Mouse (Mus musculus): ENCODE data around the gene Hsd11b2. TPM values are rescaled to one million over a fixed set of nuclear protein-coding genes. Genes with fewer than 3 reads are reported as not detected.
"Not testable (repeated sequence)": the region's sequence is repeated elsewhere in the genome, so short reads cannot be mapped to it uniquely, and the experiment has no call there.

Gene Hsd11b2
- polyA plus RNA-seq, 1 experiment from 2014 or later = 0.13 TPM

GRCm38 (mm10) chr8:105552824-105553223, 34.3 kb downstream of the Hsd11b2 start:
- TF ChIP-seq EP300 (IDR thresholded peaks at IDR 0.05; ENCODE audit: low read depth) = no peak
- no peak for TF ChIP-seq CTCF (IDR thresholded peaks at IDR 0.05; ENCODE audit: low read depth)
- Histone ChIP-seq H3K4me3 (ENCODE audit: low read depth, low read length) (no peak overlapping the region), H3K27me3 (ENCODE audit: insufficient read depth, low read length) (no peaks in the 10 kb centered on the region), H3K36me3 (replicated peaks; ENCODE audit: insufficient read depth, low read length) (peaks cover 7% of the 10 kb centered on the region; the same call in 1 of the 2 replicates), H3K4me1 (ENCODE audit: insufficient read depth) (peaks cover 2% of the 10 kb centered on the region; the same call in 1 of the 2 replicates), H3K9me3 (ENCODE audit: low read length) (no peaks in the 10 kb centered on the region), H3K4me2 (ENCODE audit: low read depth, low read length) (no peak overlapping the region), H3K27ac (ENCODE audit: low read depth) (no peak overlapping the region), H3K9ac (replicated peaks) (no peak overlapping the region)
- ATAC-seq (no peak), DNase-seq (no peak)
- WGBS (ENCODE audit: insufficient replicate concordance) = 63% methylated on average over 1 of the region's 1 CpGs

GRCm38 (mm10) chr8:105554087-105554486, 35.5 kb downstream of the Hsd11b2 start:
- H3K9ac ChIP-seq (replicated peaks) = no peak overlapping the region
- ATAC-seq (peak; percentile 78), DNase-seq (peak; percentile 66)
- H3K4me2 ChIP-seq (ENCODE audit: low read depth, low read length) = no peak overlapping the region
- no peak overlapping the region for H3K27ac ChIP-seq (ENCODE audit: low read depth)
- TF ChIP-seq EP300 (IDR thresholded peaks at IDR 0.05; ENCODE audit: low read depth) (no peak), CTCF (IDR thresholded peaks at IDR 0.05; ENCODE audit: low read depth) (peak; percentile 95)
- peaks cover 2% of the 10 kb centered on the region; the same call in 1 of the 2 replicates for H3K4me1 ChIP-seq (ENCODE audit: insufficient read depth)
- no peaks in the 10 kb centered on the region for H3K9me3 ChIP-seq (ENCODE audit: low read length)
- peaks cover 11% of the 10 kb centered on the region; the same call in 1 of the 2 replicates for H3K36me3 ChIP-seq (replicated peaks; ENCODE audit: insufficient read depth, low read length)
- H3K27me3 ChIP-seq (ENCODE audit: insufficient read depth, low read length) = no peaks in the 10 kb centered on the region
- no peak overlapping the region for H3K4me3 ChIP-seq (ENCODE audit: low read depth, low read length)

GRCm38 (mm10) chr8:105555230-105555629, 36.7 kb downstream of the Hsd11b2 start:
- TF ChIP-seq CTCF (IDR thresholded peaks at IDR 0.05; ENCODE audit: low read depth) (no peak), EP300 (IDR thresholded peaks at IDR 0.05; ENCODE audit: low read depth) (no peak)
- WGBS (ENCODE audit: insufficient replicate concordance) = 83% methylated on average over 3 of the region's 3 CpGs
- DNase-seq (no peak), ATAC-seq (peak; percentile 62)
- no peak overlapping the region for H3K4me3 ChIP-seq (ENCODE audit: low read depth, low read length)
- H3K9me3 ChIP-seq (ENCODE audit: low read length) = no peaks in the 10 kb centered on the region
- H3K36me3 ChIP-seq (replicated peaks; ENCODE audit: insufficient read depth, low read length) = peaks cover 11% of the 10 kb centered on the region; the same call in 1 of the 2 replicates
- no peak overlapping the region for H3K9ac ChIP-seq (replicated peaks)
- H3K27me3 ChIP-seq (ENCODE audit: insufficient read depth, low read length) = no peaks in the 10 kb centered on the region
- no peak overlapping the region for H3K27ac ChIP-seq (ENCODE audit: low read depth)
- no peak overlapping the region for H3K4me2 ChIP-seq (ENCODE audit: low read depth, low read length)
- peaks cover 2% of the 10 kb centered on the region; the same call in 1 of the 2 replicates for H3K4me1 ChIP-seq (ENCODE audit: insufficient read depth)

GRCm38 (mm10) chr8:105562863-105563262, 44.3 kb downstream of the Hsd11b2 start:
- Histone ChIP-seq H3K4me2 (ENCODE audit: low read depth, low read length) (no peak overlapping the region), H3K9me3 (ENCODE audit: low read length) (no peaks in the 10 kb centered on the region), H3K27ac (ENCODE audit: low read depth) (no peak overlapping the region), H3K4me3 (ENCODE audit: low read depth, low read length) (no peak overlapping the region), H3K27me3 (ENCODE audit: insufficient read depth, low read length) (no peaks in the 10 kb centered on the region), H3K36me3 (replicated peaks; ENCODE audit: insufficient read depth, low read length) (peaks cover 7% of the 10 kb centered on the region; the same call in 1 of the 2 replicates), H3K9ac (replicated peaks) (no peak overlapping the region), H3K4me1 (ENCODE audit: insufficient read depth) (peaks cover 32% of the 10 kb centered on the region)
- ATAC-seq = no peak
- no peak for TF ChIP-seq EP300 (IDR thresholded peaks at IDR 0.05; ENCODE audit: low read depth)
- WGBS (ENCODE audit: insufficient replicate concordance) = 81% methylated on average over 3 of the region's 3 CpGs
- no peak for DNase-seq

- Histone ChIP-seq H3K36me3 (replicated peaks; ENCODE audit: insufficient read depth, low read length) (0 out of 2 replicates have a peak, but pooled peaks cover 3% of the 10 kb centered on the region), H3K9me3 (ENCODE audit: low read length) (no peaks in the 10 kb centered on the region), H3K27me3 (ENCODE audit: insufficient read depth, low read length) (no peaks in the 10 kb centered on the region), H3K4me3 (ENCODE audit: low read depth, low read length) (no peak overlapping the region), H3K9ac (replicated peaks) (no peak overlapping the region), H3K4me2 (ENCODE audit: low read depth, low read length) (no peak overlapping the region), H3K4me1 (ENCODE audit: insufficient read depth) (peaks cover 32% of the 10 kb centered on the region), H3K27ac (ENCODE audit: low read depth) (no peak overlapping the region)
- ATAC-seq = no peak
- no peak for DNase-seq
- WGBS (ENCODE audit: insufficient replicate concordance) = 75% methylated on average over 1 of the region's 1 CpGs
- no peak for TF ChIP-seq EP300 (IDR thresholded peaks at IDR 0.05; ENCODE audit: low read depth)
- TF ChIP-seq CTCF (IDR thresholded peaks at IDR 0.05; ENCODE audit: low read depth) = no peak
Observed at GRCm38 (mm10) chr8:105563871-105564270, 45.3 kb downstream of the Hsd11b2 start.

GRCm38 (mm10) chr8:105564573-105565229, 46.1 kb downstream of the Hsd11b2 start:
- not testable (repeated sequence) for H3K27me3 ChIP-seq (ENCODE audit: insufficient read depth, low read length); H3K9me3 ChIP-seq (ENCODE audit: low read length); H3K36me3 ChIP-seq (replicated peaks; ENCODE audit: insufficient read depth, low read length); DNase-seq; ATAC-seq
- Histone ChIP-seq H3K4me2 (ENCODE audit: low read depth, low read length) (peak overlapping the region; percentile 98), H3K9ac (replicated peaks) (peak overlapping the region; percentile 99), H3K4me3 (ENCODE audit: low read depth, low read length) (peak overlapping the region; percentile 99), H3K27ac (ENCODE audit: low read depth) (peak overlapping the region; percentile 88), H3K4me1 (ENCODE audit: insufficient read depth) (peaks cover 32% of the 10 kb centered on the region)
- 44% methylated on average over 9 of the region's 9 CpGs for WGBS (ENCODE audit: insufficient replicate concordance)
